Mouse (Mus musculus): ENCODE measurements around the gene Hoxc6. TPM values are rescaled to one million over a fixed set of nuclear protein-coding genes. Genes with fewer than 3 reads are reported as not detected.

The Hoxc6 gene
- polyA plus RNA-seq, 1 experiment = 0.16 TPM

GRCm38 (mm10) chr15:103002821-103003448, 4.9 kb downstream of the Hoxc6 start:
- Histone ChIP-seq H3K4me1 (ENCODE audit: control insufficient read depth, insufficient read depth, low read length) (no peaks in the 10 kb centered on the region), H3K4me3 (replicated peaks; ENCODE audit: insufficient read depth, low read depth, low read length) (no peak overlapping the region), H3K27me3 (ENCODE audit: control insufficient read depth, insufficient read depth, low read length) (peaks cover 8% of the 10 kb centered on the region; the same call in 1 of the 2 replicates), H3K27ac (ENCODE audit: insufficient read depth, low read length) (no peak overlapping the region)
- no peak for DNase-seq
- no peak for TF ChIP-seq CTCF (IDR thresholded peaks at IDR 0.05; ENCODE audit: borderline replicate concordance, insufficient read depth, low read depth, low read length)
- TF ChIP-seq POLR2A (IDR thresholded peaks at IDR 0.05; ENCODE audit: borderline replicate concordance, insufficient read depth, low read length) = no peak
- 5% methylated on average over 13 of the region's 13 CpGs for WGBS

GRCm38 (mm10) chr15:103005308-103005707, 7.3 kb downstream of the Hoxc6 start:
- H3K4me1 ChIP-seq (ENCODE audit: control insufficient read depth, insufficient read depth, low read length) = no peaks in the 10 kb centered on the region
- no peak overlapping the region for H3K27ac ChIP-seq (ENCODE audit: insufficient read depth, low read length)
- no peak for DNase-seq
- WGBS = 3% methylated on average over 17 of the region's 17 CpGs
- no peak for TF ChIP-seq POLR2A (IDR thresholded peaks at IDR 0.05; ENCODE audit: borderline replicate concordance, insufficient read depth, low read length)
- H3K27me3 ChIP-seq (ENCODE audit: control insufficient read depth, insufficient read depth, low read length) = peaks cover 6% of the 10 kb centered on the region; the same call in 1 of the 2 replicates
- no peak overlapping the region for H3K4me3 ChIP-seq (replicated peaks; ENCODE audit: insufficient read depth, low read depth, low read length)

DNA sequence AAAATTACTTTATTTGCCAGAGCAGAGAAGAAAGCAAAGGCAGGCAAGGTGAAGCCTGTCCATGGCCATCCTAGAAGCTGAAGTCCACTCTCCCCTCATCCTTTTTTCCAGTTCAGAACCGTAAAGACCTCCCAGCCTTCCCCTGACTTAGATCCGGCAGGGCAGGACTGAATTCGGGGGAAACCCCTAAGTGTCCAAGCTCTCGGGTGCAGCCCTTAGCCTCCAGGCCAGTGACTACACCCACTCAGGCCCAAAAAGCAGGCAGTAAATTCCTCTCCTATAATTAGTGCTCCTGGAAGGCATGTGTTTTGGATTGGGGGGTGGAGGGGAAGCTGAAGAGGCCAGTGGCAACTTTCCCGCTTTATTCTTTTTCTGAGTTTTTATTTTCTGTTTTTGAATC, 7.7 kb downstream of the Hoxc6 start:
- no peak for DNase-seq
- WGBS = 7% methylated on average over 5 of the region's 5 CpGs
- H3K4me3 ChIP-seq (replicated peaks; ENCODE audit: insufficient read depth, low read depth, low read length) = no peak overlapping the region
- H3K4me1 ChIP-seq (ENCODE audit: control insufficient read depth, insufficient read depth, low read length) = no peaks in the 10 kb centered on the region
- TF ChIP-seq POLR2A (IDR thresholded peaks at IDR 0.05; ENCODE audit: borderline replicate concordance, insufficient read depth, low read length) (no peak), CTCF (IDR thresholded peaks at IDR 0.05; ENCODE audit: borderline replicate concordance, insufficient read depth, low read depth, low read length) (no peak)
- H3K27ac ChIP-seq (ENCODE audit: insufficient read depth, low read length) = no peak overlapping the region
- peaks cover 10% of the 10 kb centered on the region; the same call in 1 of the 2 replicates for H3K27me3 ChIP-seq (ENCODE audit: control insufficient read depth, insufficient read depth, low read length)

- WGBS = 9% methylated on average over 1 of the region's 1 CpGs
- peaks cover 8% of the 10 kb centered on the region; the same call in 1 of the 2 replicates for H3K27me3 ChIP-seq (ENCODE audit: control insufficient read depth, insufficient read depth, low read length)
- DNase-seq = no peak
- no peak overlapping the region for H3K4me3 ChIP-seq (replicated peaks; ENCODE audit: insufficient read depth, low read depth, low read length)
- H3K27ac ChIP-seq (ENCODE audit: insufficient read depth, low read length) = no peak overlapping the region
- TF ChIP-seq POLR2A (IDR thresholded peaks at IDR 0.05; ENCODE audit: borderline replicate concordance, insufficient read depth, low read length) (no peak), CTCF (IDR thresholded peaks at IDR 0.05; ENCODE audit: borderline replicate concordance, insufficient read depth, low read depth, low read length) (no peak)
- H3K4me1 ChIP-seq (ENCODE audit: control insufficient read depth, insufficient read depth, low read length) = no peaks in the 10 kb centered on the region
Measured at GRCm38 (mm10) chr15:103006326-103006725, 8.3 kb downstream of the Hoxc6 start.

DNA sequence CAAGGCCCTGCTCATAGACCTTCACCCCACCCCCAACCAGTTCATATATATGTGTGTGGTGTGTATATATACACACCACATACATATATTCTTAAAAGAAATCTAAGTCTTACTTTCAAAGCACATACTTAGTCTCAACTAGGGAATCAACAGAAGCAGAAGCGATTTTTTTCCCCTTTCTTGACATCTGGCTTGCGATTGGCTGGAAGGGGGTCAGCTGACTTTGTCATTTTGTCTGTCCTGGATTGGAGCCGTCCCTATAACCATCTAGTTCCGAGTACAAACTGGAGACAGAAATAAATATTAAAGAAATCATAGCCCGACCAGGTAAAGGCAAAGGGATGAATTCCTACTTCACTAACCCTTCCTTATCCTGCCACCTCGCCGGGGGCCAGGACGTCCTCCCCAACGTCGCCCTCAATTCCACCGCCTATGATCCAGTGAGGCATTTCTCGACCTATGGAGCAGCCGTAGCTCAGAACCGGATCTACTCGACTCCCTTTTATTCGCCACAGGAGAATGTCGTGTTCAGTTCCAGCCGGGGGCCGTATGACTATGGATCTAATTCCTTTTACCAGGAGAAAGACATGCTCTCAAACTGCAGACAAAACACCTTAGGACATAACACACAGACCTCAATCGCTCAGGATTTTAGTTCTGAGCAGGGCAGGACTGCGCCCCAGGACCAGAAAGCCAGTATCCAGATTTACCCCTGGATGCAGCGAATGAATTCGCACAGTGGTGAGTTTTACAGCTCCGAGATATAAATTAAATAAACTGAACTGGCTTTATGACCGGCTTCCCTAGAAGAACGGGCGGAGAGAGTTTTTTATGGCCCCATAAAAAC, 11.4 kb downstream of the Hoxc6 start:
- H3K4me1 ChIP-seq (ENCODE audit: control insufficient read depth, insufficient read depth, low read length) = no peaks in the 10 kb centered on the region
- DNase-seq = no peak
- peaks cover 19% of the 10 kb centered on the region; the same call in 1 of the 2 replicates for H3K27me3 ChIP-seq (ENCODE audit: control insufficient read depth, insufficient read depth, low read length)
- WGBS = 3% methylated on average over 27 of the region's 27 CpGs
- no peak overlapping the region for H3K27ac ChIP-seq (ENCODE audit: insufficient read depth, low read length)
- TF ChIP-seq POLR2A (IDR thresholded peaks at IDR 0.05; ENCODE audit: borderline replicate concordance, insufficient read depth, low read length) = no peak
- no peak for TF ChIP-seq CTCF (IDR thresholded peaks at IDR 0.05; ENCODE audit: borderline replicate concordance, insufficient read depth, low read depth, low read length)
- no peak overlapping the region for H3K4me3 ChIP-seq (replicated peaks; ENCODE audit: insufficient read depth, low read depth, low read length)

DNA sequence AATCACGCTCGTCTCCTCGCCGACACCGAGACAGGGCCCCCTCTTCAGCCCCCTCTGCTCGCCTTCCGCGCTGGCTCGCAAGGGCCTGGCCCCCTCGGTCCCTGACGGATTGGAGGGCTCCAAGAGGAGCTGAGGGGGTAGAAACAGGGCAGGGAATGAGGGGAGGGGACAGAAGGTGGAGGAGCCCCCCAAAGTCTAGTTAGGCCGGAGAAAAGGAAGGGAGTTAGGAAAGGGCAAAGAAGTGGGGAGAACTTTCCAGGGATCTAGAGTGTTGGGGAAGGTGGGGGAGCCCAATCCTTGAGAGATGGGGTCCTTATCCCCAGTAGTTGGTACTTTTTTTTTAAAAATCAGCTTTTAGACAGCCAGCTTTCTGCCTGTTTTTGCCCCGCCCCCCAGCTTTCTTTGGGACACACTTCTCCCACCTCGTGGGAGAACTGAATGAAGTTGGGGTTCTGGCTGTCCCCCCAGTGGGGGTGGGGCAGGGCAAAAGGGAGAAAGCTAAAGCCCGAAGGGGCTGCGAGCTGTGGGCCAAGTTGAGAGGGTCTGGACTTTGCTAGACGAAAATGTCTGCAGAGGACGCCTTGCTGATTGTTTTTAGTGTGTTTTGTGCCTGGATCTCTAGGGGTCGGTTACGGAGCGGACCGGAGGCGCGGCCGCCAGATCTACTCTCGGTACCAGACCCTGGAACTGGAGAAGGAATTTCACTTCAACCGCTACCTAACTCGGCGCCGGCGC, 12.2 kb downstream of the Hoxc6 start:
- H3K4me3 ChIP-seq (replicated peaks; ENCODE audit: insufficient read depth, low read depth, low read length) = no peak overlapping the region
- 2% methylated on average over 31 of the region's 31 CpGs for WGBS
- H3K27me3 ChIP-seq (ENCODE audit: control insufficient read depth, insufficient read depth, low read length) = peaks cover 19% of the 10 kb centered on the region; the same call in 1 of the 2 replicates
- DNase-seq = no peak
- TF ChIP-seq POLR2A (IDR thresholded peaks at IDR 0.05; ENCODE audit: borderline replicate concordance, insufficient read depth, low read length) = no peak
- TF ChIP-seq CTCF (IDR thresholded peaks at IDR 0.05; ENCODE audit: borderline replicate concordance, insufficient read depth, low read depth, low read length) = no peak
- no peak overlapping the region for H3K27ac ChIP-seq (ENCODE audit: insufficient read depth, low read length)
- no peaks in the 10 kb centered on the region for H3K4me1 ChIP-seq (ENCODE audit: control insufficient read depth, insufficient read depth, low read length)

DNA sequence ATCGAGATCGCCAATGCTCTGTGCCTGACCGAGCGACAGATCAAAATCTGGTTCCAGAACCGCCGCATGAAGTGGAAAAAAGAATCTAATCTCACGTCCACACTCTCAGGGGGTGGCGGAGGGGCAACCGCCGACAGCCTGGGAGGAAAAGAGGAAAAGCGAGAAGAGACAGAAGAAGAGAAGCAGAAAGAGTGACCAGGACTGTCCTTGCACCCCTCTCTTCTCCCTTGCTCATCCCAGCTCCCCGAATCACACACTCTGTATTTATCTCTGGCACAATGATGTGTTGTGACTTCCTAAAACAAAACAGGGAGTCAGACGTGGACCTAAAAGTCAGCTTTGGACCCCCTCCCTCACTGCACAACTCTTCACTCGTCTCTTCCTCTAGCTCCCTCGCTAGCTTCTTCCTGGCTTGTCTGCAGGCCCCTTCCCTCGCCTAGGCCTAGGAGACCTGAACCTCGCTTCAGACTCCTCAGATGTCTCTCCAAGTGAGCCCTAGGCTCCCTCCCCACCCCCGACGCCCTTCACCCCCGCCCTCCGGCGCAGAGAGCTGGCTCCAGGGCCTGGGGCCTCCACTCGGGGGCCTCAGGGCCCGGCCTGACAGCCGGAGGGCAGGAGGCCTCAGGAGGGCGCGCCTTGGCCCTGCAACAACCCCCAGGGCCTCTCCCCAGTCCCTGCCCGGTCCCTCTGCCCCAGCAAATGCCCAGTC, 12.9 kb downstream of the Hoxc6 start:
- Histone ChIP-seq H3K27me3 (ENCODE audit: control insufficient read depth, insufficient read depth, low read length) (peaks cover 17% of the 10 kb centered on the region; the same call in 1 of the 2 replicates), H3K4me1 (ENCODE audit: control insufficient read depth, insufficient read depth, low read length) (no peaks in the 10 kb centered on the region), H3K4me3 (replicated peaks; ENCODE audit: insufficient read depth, low read depth, low read length) (no peak overlapping the region), H3K27ac (ENCODE audit: insufficient read depth, low read length) (no peak overlapping the region)
- no peak for TF ChIP-seq CTCF (IDR thresholded peaks at IDR 0.05; ENCODE audit: borderline replicate concordance, insufficient read depth, low read depth, low read length)
- no peak for TF ChIP-seq POLR2A (IDR thresholded peaks at IDR 0.05; ENCODE audit: borderline replicate concordance, insufficient read depth, low read length)
- 3% methylated on average over 28 of the region's 28 CpGs for WGBS
- no peak for DNase-seq

Measured in cerebellum, adult 2 months (tissue).